Mouse (Mus musculus): ENCODE data around the gene Qprt.

Gene Qprt

GRCm38 (mm10) chr7:127073221-127073620, 48.8 kb downstream of the Qprt start:
- no peak for ATAC-seq (ENCODE audit: insufficient number of reproducible peaks, low FRiP score, low TSS enrichment)

- ATAC-seq (ENCODE audit: insufficient number of reproducible peaks, low FRiP score, low TSS enrichment), result no peak
Measured at GRCm38 (mm10) chr7:127070871-127071413, 51.1 kb downstream of the Qprt start.

GRCm38 (mm10) chr7:127066317-127066716, 55.7 kb downstream of the Qprt start:
- ATAC-seq (ENCODE audit: insufficient number of reproducible peaks, low FRiP score, low TSS enrichment), result no peak

- no peak for ATAC-seq (ENCODE audit: insufficient number of reproducible peaks, low FRiP score, low TSS enrichment)
Measured at GRCm38 (mm10) chr7:127065538-127065937, 56.5 kb downstream of the Qprt start.
